In the genomic region with DNA sequence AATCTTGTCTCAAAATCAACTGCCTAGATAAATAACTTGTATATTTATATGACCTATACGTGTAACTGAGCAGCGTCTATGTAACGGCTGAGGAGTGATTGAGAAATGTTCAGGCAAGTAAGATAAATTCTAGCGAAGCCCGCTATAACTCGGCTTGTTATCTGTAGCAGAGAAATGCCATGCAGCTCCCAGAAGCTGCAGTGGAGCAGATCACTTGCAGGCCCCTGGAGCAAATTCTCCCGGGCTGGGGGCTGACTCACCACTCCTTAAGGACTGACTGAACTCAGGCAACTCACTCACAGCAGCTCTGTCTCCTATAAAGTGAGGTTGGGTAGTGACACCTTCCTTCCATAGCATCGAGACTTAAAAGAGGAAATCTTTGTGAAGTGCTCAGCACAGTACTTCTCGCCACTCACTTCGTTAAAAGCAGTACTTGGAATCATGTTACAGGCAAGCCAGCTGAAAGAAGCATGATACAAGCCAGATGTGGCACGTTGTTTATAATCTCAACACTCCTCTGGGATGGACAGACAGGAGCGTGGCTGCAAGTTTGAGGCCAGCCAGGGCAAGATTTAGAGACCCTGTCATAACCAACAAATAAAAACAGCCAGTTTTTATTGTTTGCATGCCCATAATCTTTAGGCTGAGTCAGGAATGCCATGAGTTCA, we compare ENCODE assay signal across 1 mouse cellular context.
TF ChIP-seq lines count a peak whose summit lies in the region.

No protein-coding gene starts in this region.

TF ChIP-seq in MEL, 35 proteins besides CTCF, POLR2A, EP300 and RAD21:
- TF ChIP-seq HCFC1 (IDR thresholded peaks at IDR 0.05; ENCODE audit: low read depth, low read length), result peak; percentile 51; the same call in 1 of the 2 replicates
- TF ChIP-seq JUND (IDR thresholded peaks at IDR 0.05; ENCODE audit: low read depth, low read length), result no peak
- no peak for TF ChIP-seq MEF2A (IDR thresholded peaks at IDR 0.05; ENCODE audit: extremely low read depth, insufficient replicate concordance, low read depth, low read length, poor library complexity, severe bottlenecking)
- peak; percentile 75 for TF ChIP-seq GATA1 (IDR thresholded peaks at IDR 0.05; ENCODE audit: low read depth, low read length)
- no peak for TF ChIP-seq KAT2A (conservative IDR thresholded peaks at IDR 0.05; ENCODE audit: low read depth, low read length)
- TF ChIP-seq USF2 (IDR thresholded peaks at IDR 0.05; ENCODE audit: borderline replicate concordance in 1 of 2, insufficient read depth in 1 of 2, low read depth in 1 of 2, low read length in 2 of 2), result no peak
- 0 out of 2 replicates have a peak, but pooled peaks have one; percentile 38 for TF ChIP-seq MAX (IDR thresholded peaks at IDR 0.05; ENCODE audit: low read length)
- no peak for TF ChIP-seq ZMIZ1 (IDR thresholded peaks at IDR 0.05; ENCODE audit: low read depth, low read length)
- no peak for TF ChIP-seq MYB (IDR thresholded peaks at IDR 0.05; ENCODE audit: low read depth, low read length)
- peak; percentile 34; the same call in 1 of the 2 replicates for TF ChIP-seq TAL1 (IDR thresholded peaks at IDR 0.05; ENCODE audit: low read length)
- peak; percentile 55; the same call in 1 of the 2 replicates for TF ChIP-seq TBP (IDR thresholded peaks at IDR 0.05; ENCODE audit: low read depth, low read length)
- TF ChIP-seq MXI1 (IDR thresholded peaks at IDR 0.05; ENCODE audit: low read depth, low read length), result peak; percentile 22
- TF ChIP-seq ETS1 (IDR thresholded peaks at IDR 0.05; ENCODE audit: low read depth, low read length), result 0 out of 2 replicates have a peak, but pooled peaks have one; percentile 40
- TF ChIP-seq SMC3 (IDR thresholded peaks at IDR 0.05; ENCODE audit: low read depth, low read length), result no peak
- TF ChIP-seq SIN3A (IDR thresholded peaks at IDR 0.05; ENCODE audit: low read length), result peak; percentile 59; the same call in 1 of the 2 replicates
- TF ChIP-seq MYC (IDR thresholded peaks at IDR 0.05; ENCODE audit: low read depth, low read length), result peak; percentile 70
- no peak for TF ChIP-seq ZC3H11A (IDR thresholded peaks at IDR 0.05; ENCODE audit: low read depth, low read length)
- no peak for TF ChIP-seq NRF1 (IDR thresholded peaks at IDR 0.05; ENCODE audit: insufficient read depth, low read depth, low read length, poor library complexity, severe bottlenecking)
- TF ChIP-seq BHLHE40 (IDR thresholded peaks at IDR 0.05; ENCODE audit: borderline replicate concordance, low read depth, low read length), result no peak
